Mouse (Mus musculus) heart, adult 11 months (tissue): ENCODE measurements around the gene Cd247.

Source experiments
- DNase-seq: peaks from one replicate; pipeline ENCODE4 v3.0.0; 2022

Cd247 gene

DNA sequence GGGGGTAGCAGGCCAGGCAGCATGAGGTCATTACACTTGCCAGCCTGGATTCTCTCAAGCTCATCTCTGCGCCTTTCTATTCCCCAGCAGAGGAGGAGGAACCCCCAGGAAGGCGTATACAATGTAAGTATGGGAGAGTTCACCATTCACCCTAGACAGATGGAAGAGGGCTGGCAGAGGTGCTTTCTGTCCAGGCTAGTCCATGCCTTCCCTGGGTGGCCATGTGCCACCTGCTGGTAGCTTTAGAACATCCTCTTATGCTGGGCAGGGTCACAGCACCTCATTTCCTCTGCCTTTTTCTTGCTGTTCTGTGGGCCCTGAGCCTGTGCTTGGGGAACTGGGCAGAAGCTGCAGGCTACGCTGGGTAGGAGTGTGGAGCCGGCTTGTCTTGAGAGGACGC lies 69.9 kb downstream of the Cd247 start:
- DNase-seq = peak; percentile 90

DNA sequence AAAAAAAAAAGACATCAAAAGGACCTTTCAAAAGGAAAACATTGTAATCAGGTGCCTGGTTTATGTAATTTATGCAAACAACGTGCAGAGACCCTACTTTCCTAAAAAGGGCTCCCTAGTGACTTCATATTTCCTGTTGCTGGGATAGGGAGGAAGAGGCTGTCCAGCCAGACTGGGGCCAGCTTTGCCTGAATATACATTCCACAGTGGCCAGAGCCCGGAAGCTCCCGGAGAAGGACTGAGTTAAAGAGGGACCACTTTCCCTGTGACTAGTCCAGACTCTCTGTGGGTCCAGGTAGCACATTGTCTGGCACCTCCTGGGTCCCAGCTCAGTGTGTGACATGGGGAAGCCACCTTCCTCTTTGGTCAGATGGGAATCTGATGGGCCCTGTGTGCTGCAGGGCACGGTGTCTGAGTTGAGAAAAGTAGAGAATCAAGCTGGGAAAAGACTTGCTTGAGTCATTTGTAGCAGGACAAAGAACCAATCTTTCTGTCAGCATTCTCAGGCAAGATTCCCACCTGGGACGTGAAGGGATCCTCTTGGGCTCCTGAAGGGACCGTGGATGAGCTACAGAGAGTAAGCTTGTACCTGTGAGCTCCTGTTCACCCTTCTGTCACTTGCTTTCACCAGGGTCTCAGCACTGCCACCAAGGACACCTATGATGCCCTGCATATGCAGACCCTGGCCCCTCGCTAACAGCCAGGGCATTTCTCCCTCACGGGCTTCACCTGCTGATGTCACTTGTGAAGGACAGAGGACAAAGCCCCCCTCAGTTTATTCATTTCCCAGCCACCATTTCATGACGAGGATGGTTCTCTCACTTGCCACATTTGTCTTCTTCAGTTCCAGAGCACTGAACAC lies 72.1 kb downstream of the Cd247 start:
- peak; percentile 91 for DNase-seq

DNA sequence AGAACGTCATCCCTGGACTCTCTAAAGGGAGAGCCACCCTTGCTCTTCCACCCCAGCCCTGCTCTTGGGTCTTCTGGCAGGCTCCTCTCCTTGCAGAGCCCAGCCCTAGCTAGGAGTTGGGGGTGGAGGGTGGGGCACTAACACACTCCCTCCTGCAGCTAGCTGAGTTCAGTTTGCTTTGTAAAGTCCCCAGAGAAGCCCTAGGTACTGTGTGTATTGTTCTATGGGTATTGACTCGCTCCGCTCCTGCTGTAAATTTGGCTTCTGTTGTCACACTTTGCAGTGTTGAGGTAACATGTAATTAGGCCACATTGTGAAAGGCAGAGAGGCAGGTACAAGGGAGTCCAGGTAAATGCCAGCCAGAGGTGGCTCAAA lies 72.7 kb downstream of the Cd247 start:
- DNase-seq = peak; percentile 70

DNA sequence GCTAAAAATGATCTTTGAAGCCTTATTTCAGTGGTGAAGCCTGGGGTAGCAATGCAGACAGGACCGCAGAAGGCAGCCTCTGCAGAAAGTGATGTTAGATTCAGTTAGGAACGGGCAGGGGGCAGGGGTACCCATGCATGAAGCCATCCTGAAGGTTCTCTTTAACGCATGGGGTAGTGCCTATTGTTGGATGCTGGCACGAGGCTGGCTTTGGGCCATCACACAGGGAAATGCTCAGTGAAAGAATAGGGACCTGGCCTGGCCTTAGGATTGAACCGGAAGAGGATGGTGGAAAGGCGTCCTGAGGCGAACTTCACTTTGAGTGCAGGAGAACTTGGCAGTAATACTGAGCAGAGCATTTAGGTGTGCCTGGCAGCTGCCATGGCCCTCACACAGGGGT lies 73.6 kb downstream of the Cd247 start:
- DNase-seq = peak; percentile 86

DNA sequence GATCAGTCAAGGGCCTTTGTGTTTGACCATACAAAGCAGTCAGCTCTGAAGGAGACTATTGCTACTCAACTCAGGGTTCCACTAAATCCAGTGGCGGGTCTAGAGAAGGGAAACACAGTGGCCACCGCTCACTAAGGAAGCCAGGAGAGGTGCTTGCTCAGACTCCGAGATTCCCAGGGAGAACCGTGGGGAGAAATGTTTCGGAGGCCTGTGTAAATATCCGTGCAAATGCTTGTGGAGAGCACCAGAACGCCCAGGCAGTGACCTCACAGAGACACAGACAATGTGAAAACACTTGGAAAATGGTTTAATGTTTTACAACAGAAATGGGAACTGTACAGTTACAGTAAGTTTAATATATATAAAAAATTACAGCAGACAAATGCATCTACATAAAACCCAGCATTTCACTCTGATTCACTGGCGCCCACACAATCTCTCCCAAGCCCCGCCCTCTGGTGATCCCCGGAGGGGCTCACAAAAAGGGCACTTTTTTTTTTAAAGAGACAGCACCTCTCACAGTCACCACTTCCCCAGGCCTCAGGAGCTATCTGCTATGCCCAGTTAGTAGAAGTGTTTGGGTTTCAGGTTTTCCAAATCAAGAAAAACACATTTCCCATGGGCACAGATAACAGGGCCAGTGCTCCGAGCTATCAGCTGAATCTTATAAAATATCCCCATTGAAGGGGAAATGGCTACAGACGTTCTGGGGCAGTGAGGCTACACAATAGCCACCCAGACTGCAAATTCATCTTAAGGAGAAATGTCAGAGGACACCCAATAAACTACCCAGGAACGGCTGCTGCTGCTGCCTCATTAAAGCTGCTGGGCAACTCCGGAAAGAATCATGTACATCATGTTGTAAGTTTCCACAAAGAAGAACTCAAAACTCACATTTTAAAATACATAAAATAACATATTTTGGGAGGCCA lies 76.6 kb downstream of the Cd247 start:
- peak; percentile 83 for DNase-seq

DNA sequence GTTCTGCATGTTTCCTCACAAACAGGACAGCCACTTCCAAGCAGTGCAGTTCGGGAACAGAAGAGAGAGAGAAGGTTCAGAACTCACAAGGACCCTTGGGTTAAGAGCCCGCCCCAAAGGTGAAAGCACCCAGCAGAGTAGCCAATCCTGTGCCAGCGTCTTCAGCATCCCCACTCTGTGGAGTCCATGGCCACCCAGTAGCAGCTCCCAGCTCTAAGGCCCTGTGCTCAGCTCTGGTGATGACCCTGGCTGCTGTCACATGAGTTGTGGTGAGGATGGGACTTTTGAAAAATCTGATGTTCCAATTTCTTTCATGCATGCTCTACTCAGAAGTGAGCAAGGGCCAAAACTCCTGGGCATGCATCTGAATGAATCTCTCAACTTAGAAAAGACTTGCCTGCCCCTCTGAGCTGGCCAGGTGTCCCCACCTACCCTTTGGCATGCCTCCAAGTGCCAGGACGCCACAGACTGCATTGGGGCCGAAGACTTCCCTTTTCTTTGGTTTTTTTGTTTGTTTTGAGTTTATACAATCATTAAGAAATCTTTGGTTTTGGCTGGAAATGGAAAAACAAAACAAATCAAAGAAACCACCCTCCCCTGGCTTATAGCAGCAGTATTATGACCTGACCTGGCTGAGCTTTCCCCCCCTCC lies 78.3 kb downstream of the Cd247 start:
- DNase-seq = peak; percentile 71

DNA sequence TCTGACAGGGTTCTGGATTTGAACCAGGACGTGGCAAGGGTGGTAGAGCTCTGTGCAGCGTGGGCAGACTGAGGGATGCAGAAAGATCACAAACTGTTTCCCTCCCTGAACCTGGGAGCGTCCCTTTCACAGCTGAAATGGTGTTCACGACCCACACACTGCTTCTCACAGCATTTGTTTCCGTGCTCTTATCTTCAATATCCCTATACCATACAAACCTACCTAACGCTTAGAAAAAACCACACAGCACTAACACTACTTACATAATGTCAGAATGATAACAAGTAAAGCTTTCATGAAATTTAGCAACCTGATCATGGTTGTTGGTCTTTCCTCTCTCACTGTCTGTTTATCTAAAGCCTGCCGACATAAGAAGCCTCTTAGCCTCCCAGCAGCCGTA lies 80.2 kb downstream of the Cd247 start:
- DNase-seq = no peak

DNA sequence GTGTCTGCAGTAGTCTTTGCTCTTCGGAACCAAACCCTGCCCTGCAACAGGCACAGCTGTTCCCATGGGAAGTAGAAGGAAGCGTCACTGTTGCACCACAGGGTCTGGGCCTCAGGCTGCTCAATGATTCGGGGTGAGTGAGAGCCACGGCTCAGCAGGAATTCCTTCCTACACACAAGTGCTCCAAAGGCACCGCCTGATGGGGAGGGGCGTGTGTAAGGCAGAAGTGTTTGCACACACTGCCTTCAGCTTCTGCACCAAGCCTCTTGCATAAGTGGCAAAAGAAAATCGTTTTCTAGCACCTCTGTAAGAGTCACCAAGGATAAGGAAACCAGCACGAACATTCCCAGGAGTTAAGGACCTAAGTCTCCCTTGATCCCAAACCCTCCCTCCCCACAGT lies 86.2 kb downstream of the Cd247 start:
- peak; percentile 85 for DNase-seq

DNA sequence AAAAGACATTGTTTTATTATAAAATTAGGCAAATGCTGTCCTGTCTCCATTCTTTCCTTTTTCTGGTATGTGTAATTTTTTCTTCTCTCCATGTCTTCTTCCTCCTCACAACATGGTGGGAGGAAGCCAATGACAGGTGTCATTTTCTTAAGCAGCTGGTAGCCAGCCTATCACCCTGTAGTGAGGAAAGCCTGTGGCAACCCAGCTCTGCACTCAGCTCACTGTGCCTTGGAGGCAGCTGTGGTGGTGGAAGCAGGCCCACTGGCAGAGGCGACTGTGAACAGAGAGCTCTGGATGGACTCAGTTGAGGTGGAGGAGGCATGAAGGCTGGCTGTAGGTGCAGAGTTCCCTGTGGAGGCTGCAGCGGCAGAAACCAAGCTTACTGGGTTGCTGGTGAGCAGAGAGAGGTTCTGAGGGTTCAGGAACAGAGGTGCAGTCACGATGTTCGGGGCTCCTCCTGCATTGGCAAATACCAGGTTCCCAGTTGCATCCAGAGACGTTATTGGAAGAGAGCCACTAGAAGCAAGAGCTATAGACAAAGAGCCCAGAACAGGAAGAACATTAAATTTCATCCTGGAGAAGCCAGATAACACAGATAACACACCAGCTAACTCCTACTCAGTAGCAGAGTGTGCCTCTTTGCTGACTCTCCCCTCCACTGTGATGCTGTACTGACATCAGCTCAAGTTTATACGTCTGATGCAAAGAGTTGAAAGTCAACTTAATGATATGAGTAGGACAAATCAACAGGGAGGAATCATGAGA lies 87.2 kb downstream of the Cd247 start:
- DNase-seq = peak; percentile 85

DNA sequence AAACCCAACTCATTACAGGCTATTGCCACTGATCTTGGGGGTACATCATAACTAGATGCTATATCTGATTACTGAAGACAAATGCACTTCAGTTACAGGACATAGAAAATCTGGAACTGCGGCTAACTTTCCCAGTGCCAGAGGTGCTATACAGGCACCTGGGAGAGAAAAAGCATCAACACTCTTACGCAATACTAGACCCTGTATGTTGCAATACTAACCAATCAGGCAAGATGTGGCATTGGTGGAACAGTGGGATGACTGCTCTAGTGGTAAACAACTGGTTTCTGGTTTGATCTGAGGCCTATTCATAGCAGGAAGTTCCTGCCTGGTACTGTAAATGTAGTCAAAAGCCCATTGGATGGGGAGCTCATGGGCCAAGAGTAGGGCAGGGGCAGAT lies 90.3 kb downstream of the Cd247 start:
- DNase-seq = no peak

DNA sequence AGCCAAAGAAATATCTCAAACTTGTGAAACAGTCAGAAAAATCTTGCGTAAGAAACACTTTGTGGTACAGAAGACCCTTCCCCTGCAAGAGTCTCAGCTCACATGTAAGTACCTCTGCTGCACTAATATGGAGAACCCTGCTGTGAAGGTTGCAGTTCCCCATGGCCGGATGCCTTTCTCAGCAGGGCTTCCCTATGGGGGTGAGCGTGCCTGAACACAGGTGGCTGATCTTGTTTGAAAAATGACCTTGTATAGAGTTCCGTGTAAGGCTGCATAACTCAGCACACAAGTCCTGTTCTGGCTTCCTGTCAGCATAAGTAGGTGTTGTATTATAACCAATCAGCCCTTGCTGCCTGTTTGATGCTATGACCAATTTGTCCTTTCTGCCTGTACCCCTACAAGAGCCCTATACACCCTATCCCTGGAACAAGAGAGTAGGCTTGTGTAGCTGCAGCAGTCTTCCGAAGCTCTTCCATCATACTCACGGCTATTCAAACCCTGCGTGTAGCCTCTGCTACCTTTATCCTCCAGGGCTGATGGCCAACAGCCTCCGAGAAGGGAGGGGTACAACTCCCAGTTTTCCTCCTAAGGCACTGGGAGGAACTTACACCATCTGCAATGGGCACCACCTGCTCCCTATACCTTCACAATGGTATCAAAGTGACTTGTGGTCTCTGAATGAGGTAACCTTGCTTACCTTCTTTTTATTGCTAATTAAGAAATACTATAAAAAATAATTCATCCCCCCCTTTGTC lies 93.8 kb downstream of the Cd247 start:
- DNase-seq = no peak

DNA sequence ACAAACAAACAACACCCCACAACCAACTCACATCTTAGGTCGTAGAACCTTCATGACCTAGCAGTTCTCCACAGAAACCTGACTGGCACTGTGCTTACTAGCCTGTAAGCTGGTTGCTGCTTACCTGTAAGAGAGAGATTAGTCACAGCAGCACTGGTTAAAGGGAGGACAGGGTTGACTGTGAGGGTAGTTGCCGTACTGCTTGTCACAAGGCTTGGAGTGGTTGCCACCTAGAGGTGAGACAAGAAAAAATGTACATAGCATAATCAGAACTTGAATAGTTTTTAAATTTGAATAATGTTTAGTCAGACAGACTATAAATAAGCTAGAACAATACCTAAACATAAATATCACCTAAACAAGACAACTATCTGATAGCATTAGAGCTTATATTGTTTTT lies 103.2 kb downstream of the Cd247 start:
- DNase-seq = no peak

DNA sequence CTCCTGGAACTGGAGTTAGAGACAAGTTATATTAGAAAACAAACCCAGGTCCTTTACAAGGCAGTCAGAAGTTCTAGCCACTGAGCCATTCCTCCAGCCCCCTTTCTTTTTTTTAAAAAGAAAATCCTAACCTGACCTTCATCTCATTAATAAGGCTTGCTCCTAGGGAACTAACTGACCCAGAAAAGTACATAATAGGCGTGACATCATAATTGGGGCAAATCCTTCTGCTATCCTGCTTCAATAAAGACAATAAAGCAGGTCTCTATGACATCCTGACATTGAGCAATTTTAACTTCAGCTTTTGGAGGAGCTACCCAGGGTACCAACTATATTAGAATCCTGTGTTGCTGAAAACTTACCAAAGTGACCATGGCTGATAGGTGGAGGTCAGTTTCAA lies 115.1 kb downstream of the Cd247 start:
- no peak for DNase-seq

DNA sequence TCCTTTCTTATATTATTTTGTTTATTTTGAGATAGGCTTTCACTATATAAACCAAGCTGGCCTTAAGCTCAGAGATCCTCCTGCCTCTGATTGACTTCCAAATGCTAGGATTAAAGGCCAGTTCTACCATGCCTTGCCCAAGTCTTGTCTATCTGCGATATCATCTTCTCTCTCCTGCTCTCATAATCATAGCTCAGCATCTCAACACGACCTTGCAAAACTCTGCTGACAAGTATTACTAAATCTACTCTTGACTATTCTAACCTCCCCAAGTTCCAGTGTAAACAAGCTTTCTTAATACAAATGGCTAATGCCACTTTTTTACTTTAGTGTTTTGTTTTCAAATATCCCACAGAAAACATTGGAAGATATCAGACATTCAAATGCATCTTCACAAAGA lies 119.7 kb downstream of the Cd247 start:
- DNase-seq = no peak

DNA sequence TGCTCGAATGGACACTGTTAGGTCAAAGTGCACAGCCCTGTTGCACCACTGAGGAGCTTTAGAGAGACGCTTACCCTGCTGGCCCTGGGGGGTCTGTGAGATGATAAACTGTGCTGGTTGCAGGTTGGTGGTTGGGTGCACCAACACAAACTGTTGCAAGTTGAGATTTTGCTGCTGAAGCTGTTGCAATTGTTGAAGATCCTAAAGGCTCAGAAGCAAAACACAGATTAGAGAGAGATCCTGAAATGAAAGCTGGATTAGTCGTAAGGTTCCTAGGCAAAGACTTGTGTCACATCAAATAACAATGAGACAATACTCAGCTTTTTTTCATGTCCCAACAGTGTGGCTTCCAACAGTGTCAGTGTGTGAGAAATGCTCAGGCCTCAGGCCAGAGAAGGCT lies 120.3 kb downstream of the Cd247 start:
- no peak for DNase-seq

DNA sequence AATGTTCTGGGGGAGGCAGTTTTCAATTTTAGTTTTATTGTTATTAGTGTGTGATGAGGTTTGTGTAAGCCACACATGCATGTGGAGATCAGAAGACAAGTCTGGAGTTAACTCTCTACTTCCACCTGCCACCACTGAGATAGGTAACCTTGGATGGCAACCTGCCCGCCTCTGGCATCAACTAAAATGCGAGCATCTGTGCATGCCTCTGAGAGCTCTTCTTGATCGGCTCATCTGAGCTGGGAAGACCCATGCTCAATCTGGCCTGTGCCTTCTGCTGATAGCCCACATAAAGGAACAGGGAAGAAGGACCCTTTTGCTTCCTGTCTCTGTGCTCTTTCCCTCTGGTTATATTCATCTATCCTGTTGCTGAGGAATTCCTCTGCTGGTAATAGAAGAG lies 121.0 kb downstream of the Cd247 start:
- DNase-seq = no peak

DNA sequence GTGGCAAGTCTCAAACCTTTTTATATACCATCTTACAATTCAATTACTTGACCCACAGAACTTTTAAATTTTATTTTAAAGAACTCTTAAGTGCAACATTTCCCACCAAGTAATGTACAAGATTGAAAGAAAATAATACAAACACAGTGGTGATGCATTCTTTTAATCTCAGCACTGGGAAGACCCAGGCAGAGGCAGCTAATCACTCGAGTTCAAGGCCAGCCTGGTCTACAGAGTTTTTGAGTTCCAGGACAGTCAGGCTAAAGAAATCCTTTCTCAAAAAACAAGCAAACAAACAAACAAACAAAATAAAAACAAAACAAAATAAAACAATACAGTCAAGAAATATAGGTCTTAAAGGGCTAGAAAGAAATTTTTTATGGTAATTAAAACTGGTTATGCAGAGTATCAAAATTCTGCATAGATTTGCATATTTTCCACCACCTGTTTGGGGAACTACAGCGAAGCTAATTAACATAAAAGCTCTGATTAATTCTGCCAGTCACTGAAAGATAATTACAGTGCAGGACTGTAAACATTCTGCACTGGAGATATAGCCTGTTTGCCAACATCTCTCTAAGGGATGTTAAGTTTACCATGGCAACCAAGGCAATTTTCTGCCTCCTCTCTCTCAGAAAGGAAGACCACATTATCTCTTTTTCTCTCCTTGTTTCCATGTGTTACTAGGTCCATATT lies 125.4 kb downstream of the Cd247 start:
- DNase-seq = no peak

DNA sequence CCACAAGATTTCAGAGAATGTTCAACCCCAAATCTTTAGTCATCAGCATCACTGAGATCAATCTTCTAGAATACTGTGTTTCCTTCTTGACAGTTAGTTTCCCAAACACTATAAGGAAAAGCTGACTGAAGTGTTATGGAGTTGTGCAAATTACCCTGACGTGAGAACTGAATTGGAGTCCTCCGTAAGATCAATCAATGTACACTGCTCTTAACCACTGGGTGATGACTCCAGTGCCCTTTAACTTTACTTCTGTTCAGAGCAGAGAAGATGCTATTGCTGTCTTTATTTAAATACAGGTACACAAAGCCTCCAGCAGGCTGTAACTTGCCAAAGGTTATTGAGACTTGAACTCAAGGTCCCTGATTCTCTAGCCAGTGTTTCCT lies 125.9 kb downstream of the Cd247 start:
- no peak for DNase-seq

DNA sequence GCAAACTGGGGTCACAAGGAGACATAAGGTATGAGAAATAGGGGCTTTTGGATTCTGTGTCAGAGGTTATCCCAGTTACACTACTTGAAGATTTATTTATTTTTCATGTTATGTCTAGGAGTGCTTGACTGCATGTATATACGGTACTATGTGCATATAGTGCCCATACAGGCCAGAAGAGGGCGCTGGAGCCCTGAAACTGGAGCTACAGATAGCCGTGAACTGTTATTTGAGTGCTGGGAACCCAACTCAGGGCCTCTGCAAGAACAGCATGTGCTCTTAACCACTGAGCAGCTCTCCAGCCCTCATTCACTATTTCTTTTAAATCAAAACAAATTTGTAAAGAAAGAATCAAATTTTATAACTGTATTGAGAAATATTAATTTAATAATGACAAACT lies 132.5 kb downstream of the Cd247 start:
- DNase-seq = no peak

DNA sequence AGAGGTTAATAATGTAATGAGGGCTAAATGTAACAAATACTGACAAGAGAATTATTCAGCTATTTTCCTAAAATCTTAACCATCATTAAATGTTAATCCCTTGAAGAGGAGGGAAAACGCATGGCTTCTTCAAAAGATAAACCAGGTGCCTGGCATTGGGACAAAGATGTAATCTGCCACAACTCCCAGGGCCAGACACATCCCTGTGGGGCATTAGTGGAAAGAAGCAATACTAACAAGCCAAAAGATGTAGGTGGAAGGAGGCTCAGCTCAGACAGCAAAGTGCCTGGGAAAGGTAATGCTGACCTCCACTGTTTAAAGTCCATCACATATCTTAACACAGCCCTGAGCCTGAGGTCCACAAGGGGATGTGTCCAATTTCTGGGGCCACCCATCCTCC lies 134.0 kb downstream of the Cd247 start:
- DNase-seq = no peak

DNA sequence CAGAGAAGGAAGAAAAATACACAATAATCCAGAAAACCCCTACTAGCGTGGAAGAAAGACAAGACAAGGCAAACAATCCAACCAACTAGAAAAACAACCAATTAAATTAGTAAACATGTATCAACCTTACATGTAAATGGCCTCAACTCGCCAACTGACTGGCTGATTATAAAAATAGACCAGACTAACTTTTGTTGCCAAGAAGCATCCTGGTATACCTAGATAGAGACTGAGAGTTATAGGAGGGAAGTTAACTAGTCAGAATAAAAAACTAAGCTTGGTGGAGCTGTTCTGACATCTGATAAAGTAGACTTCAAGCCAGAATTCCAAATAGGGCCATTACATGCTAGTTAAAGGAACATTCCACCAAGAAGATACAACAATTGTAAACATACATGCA lies 136.7 kb downstream of the Cd247 start:
- DNase-seq = no peak
